12 mouse cellular contexts compared by ENCODE assay signal in genomic region chr6:47647876-47648275, GRCm38 (mm10). TPM values are rescaled to one million over a fixed set of nuclear protein-coding genes. Genes with fewer than 3 reads are reported as not detected.
DNase-seq lines count a peak whose midpoint lies in the region; ATAC-seq lines count a peak whose summit lies in the region.
"Had no signal": no experiment of that assay in that cellular context is flagged by ENCODE, and none has a peak within 500 bp of the region (broad histone marks: within the 10 kb centered on the region; RNA-seq: fewer than 3 reads in every experiment).

No protein-coding gene starts in this region.

- peak; percentile 20 for DNase-seq in cerebellum, adult 11 months
- DNase-seq in kidney, postnatal 14 days = peak; percentile 3
- DNase-seq in kidney, postnatal 36 days = no peak
- DNase-seq in urinary bladder, postnatal 10 days (ENCODE audit: low spot score) = peak; percentile 13
- no peak for DNase-seq in urinary bladder, adult 2 months (ENCODE audit: low spot score)
- peak; percentile 51 for DNase-seq in testis, postnatal 10 days (ENCODE audit: low spot score)
- DNase-seq: B cell, adult 2 months; thymus, postnatal 25 days had no signal

- no peak for ATAC-seq in cerebellum, adult (ENCODE audit: insufficient number of reproducible peaks, low FRiP score, low TSS enrichment)
- no peak for ATAC-seq in activated CD4-positive, CD25-positive, alpha-beta regulatory T cell, adult 4 months
- ATAC-seq: intestine, embryonic 15.5 days; liver, embryonic 12.5 days had no signal

RNA-seq across cellular contexts. Expression of gene Ezh2, which starts 52.7 kb away (rescaled TPM):
- 23.6 and 31.8 TPM in 2 replicates for polyA plus RNA-seq in urinary bladder, adult 2 months (2012; rRNA removed)
- polyA plus RNA-seq in activated CD4-positive, CD25-positive, alpha-beta regulatory T cell, adult 4 months (2017; shearing (Covaris generic)) = 10 to 100 TPM; 47.7 to 50.9 TPM

Comparison
In these comparisons a context has a peak if more than half of its experiments do, and no peak if none do; other contexts are left out.
1. DNase-seq: peak in cerebellum, adult 11 months (single experiment), kidney, postnatal 14 days (single experiment), urinary bladder, postnatal 10 days (single experiment) and testis, postnatal 10 days (single experiment); none in kidney, postnatal 36 days (0 of 2) and urinary bladder, adult 2 months (single experiment).